Mouse (Mus musculus) heart, postnatal 10 days (tissue): ENCODE data around the gene Zcchc8. TPM values are rescaled to one million over a fixed set of nuclear protein-coding genes. Genes with fewer than 3 reads are reported as not detected.
A peak's percentile ranks its signal among the peaks of the same experiment; 100 is the strongest.
"Not testable (repeated sequence)": the region's sequence is repeated elsewhere in the genome, so short reads cannot be mapped to it uniquely, and the experiment has no call there.

Source experiments
- DNase-seq, 2 experiments: peaks; one replicate each; pipeline ENCODE4 v3.0.0; 2021
- intact Hi-C: fragments of 180-260 bp; cut with DNase I; formaldehyde crosslinking; loops from one replicate; pipeline ENCODE4 v1.15.1; 2025
- total RNA-seq, 2 experiments: library from RNA; stranded (reverse); gene quantifications; 2 replicates each; pipeline ENCODE4 v1.2.3; 2021

Gene Zcchc8
- total RNA-seq, result 10 to 100 TPM; 39.4 to 49.5 TPM

GRCm38 (mm10) chr5:123720328-123721311, at the start of gene Zcchc8:
TSS of gene Zcchc8 (minus strand) at chr5:123721100.
- intact Hi-C loops, result no loop called here

GRCm38 (mm10) chr5:123766455-123766854, 45.6 kb upstream of the Zcchc8 start:
- DNase-seq, intact Hi-C loops: not testable (repeated sequence)

More at GRCm38 (mm10) chr5:123720328-123721311, at the start of gene Zcchc8:
- peak; percentile 98 for DNase-seq

DNA sequence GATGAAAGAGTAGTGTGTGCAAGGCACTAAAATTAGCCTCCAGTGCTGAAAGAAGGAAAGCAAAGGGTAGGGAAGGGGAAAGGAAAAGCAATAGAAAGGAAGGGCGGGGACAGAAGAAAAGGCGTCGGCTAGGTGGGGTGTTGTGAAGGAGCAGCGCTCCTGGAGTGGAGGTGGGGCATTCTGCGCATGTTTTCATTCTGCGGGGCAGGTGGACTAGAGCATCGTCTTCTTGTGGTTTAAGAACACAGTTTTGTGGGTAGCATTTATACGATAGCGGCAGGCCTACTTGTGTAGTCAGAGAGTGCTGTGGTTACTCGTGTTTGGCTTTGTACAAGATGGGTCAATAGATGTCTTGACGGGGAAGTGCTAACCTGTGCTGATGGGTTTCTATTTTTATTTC, 44.6 kb upstream of the Zcchc8 start:
- DNase-seq, result no peak
- intact Hi-C loops, result no loop called here

- DNase-seq, result peak; percentile 99 to 100
- intact Hi-C loops, result loop anchor here (2.0 kb wide), 1 partner anchor 157 kb away; the partner anchor contains the start of gene Denr
These were observed 28.5 kb upstream of the Zcchc8 start, which contains the start of the genes Rsrc2 and Kntc1 for GRCm38 (mm10) chr5:123749065-123750064. TSS of gene Rsrc2 (minus strand) at chr5:123749414. TSS of gene Kntc1 (plus strand) at chr5:123749716.

DNA sequence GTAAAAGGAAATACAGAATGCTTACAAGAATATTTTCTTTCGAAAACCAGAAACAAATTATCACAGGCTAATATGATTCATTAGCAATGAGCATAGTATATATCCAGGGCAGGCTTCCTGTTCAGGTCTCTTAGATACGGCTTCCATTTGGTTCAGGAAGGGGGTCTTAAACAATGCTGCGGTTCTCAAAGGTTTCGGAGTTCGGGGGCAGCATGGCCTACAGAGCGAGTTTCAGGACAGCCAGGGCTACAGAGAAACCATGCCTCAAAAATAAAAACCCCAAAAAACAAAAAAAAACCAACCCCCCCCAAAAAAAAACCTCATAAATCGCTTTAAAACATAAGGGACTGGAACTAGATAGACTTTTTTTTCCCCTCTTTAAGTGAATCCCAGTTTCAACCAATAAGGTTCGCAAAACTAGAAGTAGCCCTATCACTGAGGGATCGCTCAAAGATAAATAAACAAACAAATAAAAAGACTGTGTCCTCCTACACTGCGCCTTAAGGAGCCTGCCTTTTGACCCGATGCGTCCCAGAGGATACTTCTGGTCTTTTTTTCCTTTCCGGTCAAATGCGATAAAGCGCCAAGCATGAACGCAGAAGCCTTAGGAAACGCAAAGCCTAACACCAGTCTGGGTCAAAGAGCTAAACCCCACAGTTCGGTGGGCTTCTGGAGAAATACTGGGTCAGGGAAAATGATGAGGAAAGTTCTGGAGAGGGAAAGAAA, 27.6 kb upstream of the Zcchc8 start:
- intact Hi-C loops, result loop anchor here (2.0 kb wide), 1 partner anchor 158 kb away; the partner anchor contains the start of gene Denr
- DNase-seq, result peak in 1 of 2 experiments; percentile 10

GRCm38 (mm10) chr5:123747604-123748003, 26.7 kb upstream of the Zcchc8 start:
- intact Hi-C loops, result loop anchor here (2.0 kb wide), 1 partner anchor 159 kb away; the partner anchor contains the start of gene Denr
- DNase-seq, result no peak

GRCm38 (mm10) chr5:123746253-123746652, 25.4 kb upstream of the Zcchc8 start:
- intact Hi-C loops, result no loop called here
- DNase-seq, result no peak

GRCm38 (mm10) chr5:123744358-123744757, 23.5 kb upstream of the Zcchc8 start:
- no peak for DNase-seq
- intact Hi-C loops, result no loop called here

DNA sequence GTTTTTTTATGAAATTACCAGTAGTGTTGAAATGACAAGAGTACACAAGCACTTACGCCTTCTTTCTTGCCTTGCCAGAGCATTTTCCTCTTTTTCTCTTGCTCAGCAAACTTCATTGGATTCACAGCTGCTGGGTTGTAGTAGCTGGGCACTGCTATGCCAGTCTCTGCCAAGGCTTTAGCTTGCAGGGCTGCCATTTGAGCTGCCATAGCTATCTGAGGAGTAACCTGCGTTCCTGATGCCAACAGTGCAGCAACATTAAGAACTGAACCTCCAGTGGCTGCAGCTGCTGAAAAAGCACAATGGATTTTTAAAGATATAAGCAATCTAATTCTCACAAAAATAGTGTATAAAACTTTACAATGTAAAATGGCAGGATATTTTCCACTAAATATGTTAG, 10.1 kb upstream of the Zcchc8 start:
- no peak for DNase-seq
- intact Hi-C loops, result no loop called here

DNA sequence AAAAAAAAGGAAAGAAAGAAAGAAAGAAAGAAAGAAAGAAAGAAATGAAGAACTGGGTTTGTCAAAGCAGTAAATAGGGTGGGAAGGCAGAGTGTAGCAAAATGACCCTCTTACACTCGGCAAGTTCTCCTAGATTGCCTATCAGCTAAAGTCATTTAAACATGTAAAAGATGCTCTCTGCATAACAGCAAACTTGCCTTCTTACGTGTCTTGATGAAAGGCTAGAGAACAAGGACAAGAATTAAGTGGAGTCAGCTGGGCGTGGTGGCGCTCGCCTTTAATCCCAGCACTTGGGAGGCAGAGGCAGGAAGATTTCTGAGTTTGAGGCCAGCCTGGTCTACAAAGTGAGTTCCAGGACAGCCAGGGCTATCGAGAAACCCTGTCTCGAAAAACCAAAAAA, 2.9 kb upstream of the Zcchc8 start:
- intact Hi-C loops, DNase-seq: not testable (repeated sequence)

GRCm38 (mm10) chr5:123714622-123715021, 6.3 kb downstream of the Zcchc8 start:
- no peak for DNase-seq
- intact Hi-C loops, result no loop called here

- intact Hi-C loops, result no loop called here
These were observed 7.1 kb downstream of the Zcchc8 start for GRCm38 (mm10) chr5:123713782-123714181.

GRCm38 (mm10) chr5:123709571-123709970, 11.3 kb downstream of the Zcchc8 start:
- DNase-seq, result no peak
- intact Hi-C loops, result no loop called here

More at GRCm38 (mm10) chr5:123713782-123714181, 7.1 kb downstream of the Zcchc8 start:
- no peak for DNase-seq

GRCm38 (mm10) chr5:123708598-123708997, 12.3 kb downstream of the Zcchc8 start:
- DNase-seq, result no peak
- intact Hi-C loops, result no loop called here

- intact Hi-C loops, result loop anchor here (5.0 kb wide), 1 partner anchor 58 kb away; no protein-coding TSS in a partner anchor
- peak; percentile 88 to 89 for DNase-seq
These were observed 20.3 kb downstream of the Zcchc8 start for GRCm38 (mm10) chr5:123700625-123701024.

GRCm38 (mm10) chr5:123699198-123699597, 21.7 kb downstream of the Zcchc8 start:
- DNase-seq, result peak; percentile 81 to 92
- intact Hi-C loops, result loop anchor here (1.0 to 2.0 kb wide), 3 partner anchors 14 to 73 kb away; partner anchors contain the start of gene Clip1

DNA sequence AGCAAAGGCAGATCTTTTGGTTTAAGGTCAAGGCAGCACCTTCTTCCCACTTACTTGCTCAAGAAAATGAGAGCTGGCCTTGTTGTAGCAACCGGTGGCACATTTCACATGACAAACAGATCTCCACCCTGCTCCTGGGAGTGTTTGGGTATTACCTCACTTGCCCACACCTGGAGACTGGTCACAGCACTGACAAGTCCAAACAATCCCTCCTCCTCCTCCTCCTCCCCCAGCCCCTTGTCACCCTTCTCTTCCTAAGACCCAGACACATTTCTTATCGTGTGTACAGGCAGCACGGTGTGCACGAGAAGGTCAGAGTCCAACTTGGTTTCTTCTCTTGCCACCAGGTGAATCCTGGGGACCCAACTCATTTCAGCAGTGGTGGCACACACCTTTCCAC, 23.9 kb downstream of the Zcchc8 start:
- intact Hi-C loops, result no loop called here
- DNase-seq, result no peak

GRCm38 (mm10) chr5:123696244-123696643, 24.7 kb downstream of the Zcchc8 start:
- intact Hi-C loops, result no loop called here
- no peak for DNase-seq

DNA sequence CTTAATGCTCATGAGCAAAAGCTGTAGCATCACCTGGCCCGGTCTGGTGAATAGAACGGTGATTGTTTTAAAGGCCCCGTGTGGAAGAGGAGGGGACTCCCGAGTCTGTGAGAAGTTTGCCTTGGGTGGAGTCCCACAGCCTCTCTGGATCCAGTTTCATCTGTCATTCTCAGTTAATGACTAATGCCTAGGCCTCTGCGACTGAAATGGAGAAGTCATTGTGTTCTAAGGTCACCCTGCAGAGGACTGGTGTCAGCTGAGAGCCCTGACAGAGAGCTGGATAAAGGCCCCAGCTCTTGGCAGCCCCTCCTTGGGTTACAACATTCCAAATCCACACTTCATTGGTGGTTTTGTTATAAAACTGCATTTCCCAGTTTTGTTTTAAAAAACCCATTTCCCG, 26.4 kb downstream of the Zcchc8 start:
- intact Hi-C loops, result no loop called here
- peak; percentile 80 to 84 for DNase-seq
